8 mouse cellular contexts compared by ENCODE assay signal in genomic region chrX:17590745-17591144, GRCm38 (mm10). TPM values are rescaled to one million over a fixed set of nuclear protein-coding genes. Genes with fewer than 3 reads are reported as not detected.
DNase-seq lines count a peak whose midpoint lies in the region; ATAC-seq and TF ChIP-seq lines count a peak whose summit lies in the region.

No protein-coding gene starts in this region.

- no peaks in the 10 kb centered on the region for H3K36me3 ChIP-seq in limb, embryonic 14.5 days (ENCODE audit: control insufficient read depth, insufficient read depth, low read length)
- H3K36me3 ChIP-seq in limb, embryonic 10.5 days: no peaks in the 10 kb centered on the region
- no peaks in the 10 kb centered on the region for H3K36me3 ChIP-seq in heart, embryonic 16.5 days (ENCODE audit: control insufficient read depth, insufficient read depth)
- no peaks in the 10 kb centered on the region for H3K36me3 ChIP-seq in neural tube, embryonic 15.5 days

- in situ Hi-C loops in Patski (cut with MboI; ENCODE audit: low pct_unique_long_range_greater_than_20kb): no loop called here

- DNase-seq in limb, embryonic 14.5 days (ENCODE audit: low spot score): peak; percentile 51
- no peak for DNase-seq in limb, embryonic 10.5 days (ENCODE audit: low spot score)
- DNase-seq in Patski (ENCODE audit: low read depth, low spot score): no peak
- DNase-seq in cerebellum, adult 2 months: peak; percentile 64 to 90
- peak; percentile 28 to 53 for DNase-seq in left cerebral cortex, postnatal 25 days (ENCODE audit: low spot score in 2 of 2)
- no peak for DNase-seq in embryo, embryonic 10 days (ENCODE audit: low spot score)

- H3K4me1 ChIP-seq in limb, embryonic 14.5 days (ENCODE audit: control insufficient read depth, insufficient read depth, low read length): no peaks in the 10 kb centered on the region
- no peaks in the 10 kb centered on the region for H3K4me1 ChIP-seq in limb, embryonic 10.5 days
- H3K4me1 ChIP-seq in cerebellum, adult 2 months (ENCODE audit: control insufficient read depth, insufficient read depth, low read length): no peaks in the 10 kb centered on the region; the same call in 1 of the 2 replicates
- H3K4me1 ChIP-seq in heart, embryonic 16.5 days (ENCODE audit: control insufficient read depth, insufficient read depth, low read length): no peaks in the 10 kb centered on the region
- H3K4me1 ChIP-seq in neural tube, embryonic 15.5 days: no peaks in the 10 kb centered on the region

- no peak overlapping the region for H3K27ac ChIP-seq in limb, embryonic 14.5 days (replicated peaks; ENCODE audit: low read depth, low read length)
- no peak overlapping the region for H3K27ac ChIP-seq in limb, embryonic 10.5 days
- H3K27ac ChIP-seq in cerebellum, adult 2 months (ENCODE audit: insufficient read depth, low read length): no peak overlapping the region; the same call in 1 of the 2 replicates
- H3K27ac ChIP-seq in heart, embryonic 16.5 days (ENCODE audit: low read length): peak overlapping the region; percentile 62
- no peak overlapping the region for H3K27ac ChIP-seq in neural tube, embryonic 15.5 days (replicated peaks)

- TF ChIP-seq CTCF in Patski (IDR thresholded peaks at IDR 0.05): no peak
- TF ChIP-seq CTCF in cerebellum, adult 2 months (IDR thresholded peaks at IDR 0.05; ENCODE audit: borderline replicate concordance, insufficient read depth, low read depth, low read length): no peak

- TF ChIP-seq POLR2A in limb, embryonic 14.5 days (IDR thresholded peaks at IDR 0.05; ENCODE audit: borderline replicate concordance, extremely low read depth, insufficient read depth, insufficient read length): no peak
- TF ChIP-seq POLR2A in cerebellum, adult 2 months (IDR thresholded peaks at IDR 0.05; ENCODE audit: borderline replicate concordance, insufficient read depth, low read length): no peak

- H3K27me3 ChIP-seq in limb, embryonic 14.5 days (ENCODE audit: control insufficient read depth, insufficient read depth, low read length): no peaks in the 10 kb centered on the region
- H3K27me3 ChIP-seq in limb, embryonic 10.5 days (ENCODE audit: low read depth, poor library complexity, severe bottlenecking): no peaks in the 10 kb centered on the region
- H3K27me3 ChIP-seq in Patski: peaks cover 10% of the 10 kb centered on the region
- no peaks in the 10 kb centered on the region for H3K27me3 ChIP-seq in cerebellum, adult 2 months (ENCODE audit: control insufficient read depth, insufficient read depth, low read length)
- H3K27me3 ChIP-seq in heart, embryonic 16.5 days (ENCODE audit: control insufficient read depth, insufficient read depth, low read length): no peaks in the 10 kb centered on the region
- no peaks in the 10 kb centered on the region for H3K27me3 ChIP-seq in neural tube, embryonic 15.5 days (replicated peaks)

- 14% methylated on average over 1 of the region's 1 CpGs for WGBS in limb, embryonic 14.5 days
- WGBS in limb, embryonic 10.5 days: 59% methylated on average over 1 of the region's 1 CpGs
- WGBS in cerebellum, adult 2 months: 0% methylated on average over 1 of the region's 1 CpGs
- WGBS in heart, embryonic 16.5 days: 8% methylated on average over 1 of the region's 1 CpGs
- 54% methylated on average over 1 of the region's 1 CpGs for WGBS in neural tube, embryonic 15.5 days

- no peak for ATAC-seq in limb, embryonic 14.5 days (ENCODE audit: low FRiP score, low read depth)
- peak; percentile 62 for ATAC-seq in Patski
- ATAC-seq in heart, embryonic 16.5 days (replicated peaks; ENCODE audit: extremely low read depth, insufficient read depth, low FRiP score): peak; percentile 88
- ATAC-seq in neural tube, embryonic 15.5 days (ENCODE audit: low FRiP score): no peak

- no peak overlapping the region for H3K4me2 ChIP-seq in limb, embryonic 14.5 days (replicated peaks; ENCODE audit: low read depth, low read length, severe bottlenecking)
- H3K4me2 ChIP-seq in heart, embryonic 16.5 days (ENCODE audit: low read depth, low read length): no peak overlapping the region
- H3K4me2 ChIP-seq in neural tube, embryonic 15.5 days: no peak overlapping the region

- POLR2A ChIA-PET in Patski (lab: Charles Lee): no interaction called here

- CTCF ChIA-PET in Patski (lab: Charles Lee): no interaction called here

- H3K4me3 ChIP-seq in limb, embryonic 14.5 days (replicated peaks; ENCODE audit: low read length): no peak overlapping the region
- H3K4me3 ChIP-seq in limb, embryonic 10.5 days: no peak overlapping the region
- no peak overlapping the region for H3K4me3 ChIP-seq in cerebellum, adult 2 months (replicated peaks; ENCODE audit: insufficient read depth, low read depth, low read length)
- no peak overlapping the region for H3K4me3 ChIP-seq in heart, embryonic 16.5 days (ENCODE audit: low read length)
- no peak overlapping the region for H3K4me3 ChIP-seq in neural tube, embryonic 15.5 days (replicated peaks)

- intact Hi-C loops in left cerebral cortex, postnatal 25 days (cut with DNase I): no loop called here

- no peaks in the 10 kb centered on the region for H3K9me3 ChIP-seq in limb, embryonic 14.5 days (ENCODE audit: control insufficient read depth, low read length)
- no peaks in the 10 kb centered on the region for H3K9me3 ChIP-seq in limb, embryonic 10.5 days (replicated peaks)
- H3K9me3 ChIP-seq in heart, embryonic 16.5 days (replicated peaks; ENCODE audit: control insufficient read depth, low read length): no peaks in the 10 kb centered on the region
- no peaks in the 10 kb centered on the region for H3K9me3 ChIP-seq in neural tube, embryonic 15.5 days (replicated peaks)

- H3K9ac ChIP-seq in limb, embryonic 14.5 days (ENCODE audit: low read depth, low read length, severe bottlenecking): no peak overlapping the region
- no peak overlapping the region for H3K9ac ChIP-seq in heart, embryonic 16.5 days (ENCODE audit: low read length)
- H3K9ac ChIP-seq in neural tube, embryonic 15.5 days (replicated peaks): no peak overlapping the region

RNA-seq across cellular contexts. Expression of gene Fundc1, which starts 18.6 kb away (rescaled TPM):
- 29.4 and 30.2 TPM in 2 replicates for polyA plus RNA-seq in limb, embryonic 14.5 days (2012; rRNA removed)
- polyA plus RNA-seq in limb, embryonic 14.5 days (2014; fragmentation: Nextera tagmentation; extraction: Ambion mirVana): 64.4 and 68.2 TPM in 2 replicates
- polyA plus RNA-seq in limb, embryonic 10.5 days (2016; fragmentation: Nextera tagmentation; extraction: Ambion mirVana): 44.5 and 55.7 TPM in 2 replicates
- polyA plus RNA-seq in Patski (2021): 54.1 TPM
- 62.2 and 66.0 TPM in 2 replicates for polyA plus RNA-seq in cerebellum, adult 2 months (2012; rRNA removed)
- 37.3 and 46.0 TPM in 2 replicates for polyA plus RNA-seq in heart, embryonic 16.5 days (2015; fragmentation: Nextera tagmentation; extraction: Ambion mirVana)
- 10 to 100 TPM; 37.5 to 38.1 TPM for total RNA-seq in left cerebral cortex, postnatal 25 days (2021)
- 57.2 and 59.1 TPM in 2 replicates for polyA plus RNA-seq in neural tube, embryonic 15.5 days (2015; fragmentation: Nextera tagmentation; extraction: Ambion mirVana)

Comparison
In these comparisons a context has a peak if more than half of its experiments do, and no peak if none do; other contexts are left out.
1. DNase-seq: peak in limb, embryonic 14.5 days (single experiment), cerebellum, adult 2 months (2 of 2) and left cerebral cortex, postnatal 25 days (2 of 2); none in limb, embryonic 10.5 days (single experiment), Patski (single experiment) and embryo, embryonic 10 days (single experiment).
2. ATAC-seq: peak in Patski (single experiment) and heart, embryonic 16.5 days (single experiment); none in limb, embryonic 14.5 days (single experiment) and neural tube, embryonic 15.5 days (single experiment).